ENCODE assay signal across 10 mouse cellular contexts in genomic region chr7:114171354-114172097, GRCm38 (mm10). TPM values are rescaled to one million over a fixed set of nuclear protein-coding genes. Genes with fewer than 3 reads are reported as not detected.
A peak's percentile ranks its signal among the peaks of the same experiment; 100 is the strongest.
DNase-seq lines count a peak whose midpoint lies in the region; ATAC-seq lines count a peak whose summit lies in the region.
"Had no signal": no experiment of that assay in that cellular context is flagged by ENCODE, and none has a peak within 500 bp of the region (broad histone marks: within the 10 kb centered on the region; RNA-seq: fewer than 3 reads in every experiment).

No protein-coding gene starts in this region.

- no peaks in the 10 kb centered on the region for H3K36me3 ChIP-seq in liver, embryonic 12.5 days
- H3K36me3 ChIP-seq in kidney, embryonic 14.5 days (ENCODE audit: control insufficient read depth, insufficient read depth, low read length) = no peaks in the 10 kb centered on the region

- no peak overlapping the region for H3K4me2 ChIP-seq in liver, embryonic 12.5 days
- no peak overlapping the region for H3K4me2 ChIP-seq in kidney, embryonic 14.5 days (replicated peaks; ENCODE audit: low read depth, low read length)
- H3K4me2 ChIP-seq: forebrain, embryonic 13.5 days had no signal

- no peak overlapping the region for H3K9ac ChIP-seq in liver, embryonic 12.5 days
- H3K9ac ChIP-seq in kidney, embryonic 14.5 days (ENCODE audit: low read depth, low read length) = no peak overlapping the region
- H3K9ac ChIP-seq: forebrain, embryonic 13.5 days had no signal

- H3K27ac ChIP-seq in liver, embryonic 12.5 days = no peak overlapping the region
- H3K27ac ChIP-seq in kidney, embryonic 14.5 days (ENCODE audit: low read depth, low read length) = peak overlapping the region; percentile 47
- H3K27ac ChIP-seq: forebrain, embryonic 13.5 days had no signal

- H3K4me3 ChIP-seq in liver, embryonic 12.5 days = no peak overlapping the region
- no peak overlapping the region for H3K4me3 ChIP-seq in kidney, embryonic 14.5 days (ENCODE audit: low read length)
- H3K4me3 ChIP-seq: forebrain, embryonic 13.5 days had no signal

- H3K9me3 ChIP-seq in liver, embryonic 12.5 days (replicated peaks) = no peaks in the 10 kb centered on the region
- H3K9me3 ChIP-seq in kidney, embryonic 14.5 days (ENCODE audit: control insufficient read depth, low read length) = no peaks in the 10 kb centered on the region
- H3K9me3 ChIP-seq: forebrain, embryonic 13.5 days had no signal

- 39% methylated on average over 8 of the region's 8 CpGs for WGBS in liver, embryonic 12.5 days (ENCODE audit: insufficient replicate concordance)
- 30% methylated on average over 8 of the region's 8 CpGs for WGBS in kidney, embryonic 14.5 days

- H3K27me3 ChIP-seq in liver, embryonic 12.5 days (replicated peaks) = no peaks in the 10 kb centered on the region
- no peaks in the 10 kb centered on the region for H3K27me3 ChIP-seq in kidney, embryonic 14.5 days (ENCODE audit: control insufficient read depth, insufficient read depth, low read length)
- H3K27me3 ChIP-seq: forebrain, embryonic 13.5 days had no signal

- ATAC-seq in liver, embryonic 12.5 days = no peak
- ATAC-seq in kidney, embryonic 14.5 days (ENCODE audit: low FRiP score, low TSS enrichment) = peak; percentile 62
- ATAC-seq in granulocyte monocyte progenitor cell, adult 5-6 weeks (replicated peaks; ENCODE audit: poor library complexity, severe bottlenecking) = no peak
- ATAC-seq: forebrain, embryonic 13.5 days had no signal

- peaks cover 14% of the 10 kb centered on the region for H3K4me1 ChIP-seq in liver, embryonic 12.5 days
- H3K4me1 ChIP-seq in kidney, embryonic 14.5 days (ENCODE audit: control insufficient read depth, insufficient read depth, low read length) = peaks cover 9% of the 10 kb centered on the region; the same call in 1 of the 2 replicates
- H3K4me1 ChIP-seq: forebrain, embryonic 13.5 days had no signal

- DNase-seq in liver (peak; percentile 9), ZHBTc4 (ENCODE audit: low read depth, low spot score) (peak; percentile 66)
- peak; percentile 40 to 64 for DNase-seq in thymus, adult 18-20 months
- DNase-seq in frontal cortex, postnatal 14 days (ENCODE audit: low spot score in 2 of 2) = no peak
- DNase-seq in layer of hippocampus, postnatal 36 days = no peak

RNA-seq across cellular contexts. Expression of gene Rras2, which starts 53.9 kb away (rescaled TPM):
- polyA plus RNA-seq in liver, embryonic 12.5 days (2016; fragmentation: Nextera tagmentation; extraction: Ambion mirVana) = 13.7 and 14.5 TPM in 2 replicates
- polyA plus RNA-seq in kidney, embryonic 14.5 days (2014; fragmentation: Nextera tagmentation; extraction: Ambion mirVana) = 35.2 and 46.4 TPM in 2 replicates
- total RNA-seq in layer of hippocampus, postnatal 36 days (2021) = 10 to 100 TPM; 30.6 to 33.9 TPM
- total RNA-seq in granulocyte monocyte progenitor cell, adult 5-6 weeks (2014; fragmentation: Nextera tagmentation) = 0.97 and 3.5 TPM in 2 replicates
- total RNA-seq in granulocyte monocyte progenitor cell, adult 5-6 weeks (2017) = 1.1 and 1.6 TPM in 2 replicates
- total RNA-seq: MEL had no signal

Comparison
In these comparisons a context has a peak if more than half of its experiments do, and no peak if none do; other contexts are left out.
1. DNase-seq: peak in liver (single experiment), ZHBTc4 (single experiment) and thymus, adult 18-20 months (2 of 2); none in frontal cortex, postnatal 14 days (0 of 2) and layer of hippocampus, postnatal 36 days (0 of 2).
2. RNA of gene Rras2, which starts 53.9 kb away (total RNA-seq): 30.6 to 33.9 TPM in layer of hippocampus, postnatal 36 days; 0.97 to 3.5 TPM in granulocyte monocyte progenitor cell, adult 5-6 weeks; every median in the first group is over 4 times any median in the second.